Mouse (Mus musculus): ENCODE measurements around the gene Spata3. TPM values are rescaled to one million over a fixed set of nuclear protein-coding genes. Genes with fewer than 3 reads are reported as not detected.

Spata3 gene
- total RNA-seq, 1 experiment from 2014 or later = not detected

DNA sequence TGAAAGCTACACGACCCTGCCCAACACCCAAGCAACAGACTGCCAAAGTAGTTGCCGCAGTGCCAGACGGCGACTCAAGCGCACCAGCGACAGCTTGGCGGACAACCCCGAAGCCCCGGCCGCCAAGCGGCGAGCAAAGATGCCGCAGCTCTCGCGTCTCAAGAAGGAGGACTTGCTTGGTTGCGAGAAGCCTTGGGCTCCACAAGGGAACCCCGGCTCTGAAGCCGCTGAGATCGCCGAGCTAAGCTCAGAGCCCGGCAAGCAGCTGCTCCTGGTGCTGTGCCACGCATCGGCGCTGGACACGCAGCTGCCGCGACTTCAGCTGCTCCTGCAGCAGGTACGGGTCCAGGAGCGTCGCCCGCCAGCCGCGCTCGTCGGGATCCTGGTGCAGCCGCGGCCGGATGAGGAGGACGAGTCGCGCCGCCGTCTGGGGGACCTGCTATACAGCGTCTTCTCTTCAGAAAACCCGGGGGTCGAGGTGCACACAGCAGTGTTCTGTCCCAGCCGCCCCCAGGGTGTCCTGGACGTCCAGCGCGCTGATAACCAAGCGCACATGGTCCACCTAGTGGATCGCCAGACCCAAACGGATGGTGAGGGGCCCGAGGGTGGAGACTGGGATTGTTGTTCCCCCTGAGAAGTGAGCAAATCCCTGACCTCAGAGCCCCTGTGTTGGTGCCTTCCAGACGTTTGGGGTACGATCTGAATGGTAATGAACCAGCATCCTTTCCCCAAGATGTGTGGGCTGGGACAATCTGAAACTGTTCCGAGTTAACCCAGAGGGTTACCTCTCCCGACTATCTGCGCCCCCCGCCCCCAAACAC is 1.8 kb downstream of the Spata3 start:
- ATAC-seq (ENCODE audit: extremely low read depth, insufficient number of reproducible peaks, low FRiP score, poor library complexity, severe bottlenecking) = no peak

DNA sequence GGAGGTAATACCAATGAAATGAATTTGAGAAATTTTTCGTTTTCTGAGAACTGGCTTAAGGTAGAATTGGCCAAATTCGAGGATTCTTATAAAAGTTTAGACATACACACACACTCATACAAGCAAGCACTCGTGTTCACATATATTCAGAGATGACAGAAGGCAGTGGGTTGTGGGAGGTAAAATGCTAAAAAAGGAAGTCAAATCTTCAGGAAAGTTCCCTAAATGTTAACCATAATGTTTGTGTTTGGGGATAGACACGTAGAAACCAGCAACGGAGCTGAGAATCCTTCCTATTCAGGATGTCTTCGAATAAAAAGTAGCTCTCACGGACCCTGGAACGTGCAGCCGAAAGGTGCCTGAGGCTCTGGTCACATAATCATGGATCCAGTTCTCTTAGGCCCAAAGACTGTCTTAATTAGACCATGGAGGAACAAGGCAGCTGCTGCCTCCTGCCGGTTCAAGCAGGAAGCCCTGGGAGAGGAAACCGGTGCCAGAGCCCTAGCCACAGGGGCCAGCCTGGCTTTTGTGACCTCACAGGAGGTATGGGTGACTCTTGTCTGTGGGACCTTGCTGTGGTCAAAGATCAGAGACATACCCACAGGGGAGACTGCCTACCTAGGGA is 4.9 kb downstream of the Spata3 start:
- no peak for ATAC-seq (ENCODE audit: extremely low read depth, insufficient number of reproducible peaks, low FRiP score, poor library complexity, severe bottlenecking)

DNA sequence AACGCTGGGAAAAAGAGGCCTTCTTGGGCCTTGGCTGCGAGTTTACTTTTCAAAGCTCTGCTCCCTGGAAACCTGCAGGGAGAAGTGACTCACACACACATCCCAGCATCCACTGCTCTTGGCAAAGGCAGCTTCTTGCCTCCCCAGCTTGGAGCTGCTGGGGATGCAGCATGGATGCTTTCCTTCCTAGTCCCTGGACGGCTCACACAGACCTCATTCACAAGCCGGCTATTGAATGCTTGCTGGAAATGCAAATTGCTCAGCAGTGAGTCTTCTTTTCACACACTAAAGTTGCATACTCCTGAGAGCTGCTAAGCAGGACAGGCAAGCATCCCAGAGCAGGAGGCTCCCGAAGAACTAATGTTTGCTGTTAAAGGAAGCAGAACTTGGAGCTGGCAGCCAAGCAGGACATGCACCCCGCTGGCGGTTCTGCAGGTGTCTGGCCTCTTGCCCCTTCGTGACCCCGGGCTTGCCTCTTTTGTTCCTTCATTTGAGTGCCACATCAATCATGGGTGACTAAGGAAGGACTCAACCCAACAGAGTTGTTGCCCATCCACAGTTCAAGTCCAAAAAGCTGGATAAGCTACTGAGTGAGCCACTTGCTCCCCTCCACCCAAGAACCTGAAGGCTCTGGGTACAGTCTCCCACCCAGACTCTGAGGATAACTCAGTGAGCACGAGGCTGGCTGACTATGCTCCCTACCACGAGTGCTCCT is 15.8 kb downstream of the Spata3 start:
- no peak for ATAC-seq (ENCODE audit: extremely low read depth, insufficient number of reproducible peaks, low FRiP score, poor library complexity, severe bottlenecking)

DNA sequence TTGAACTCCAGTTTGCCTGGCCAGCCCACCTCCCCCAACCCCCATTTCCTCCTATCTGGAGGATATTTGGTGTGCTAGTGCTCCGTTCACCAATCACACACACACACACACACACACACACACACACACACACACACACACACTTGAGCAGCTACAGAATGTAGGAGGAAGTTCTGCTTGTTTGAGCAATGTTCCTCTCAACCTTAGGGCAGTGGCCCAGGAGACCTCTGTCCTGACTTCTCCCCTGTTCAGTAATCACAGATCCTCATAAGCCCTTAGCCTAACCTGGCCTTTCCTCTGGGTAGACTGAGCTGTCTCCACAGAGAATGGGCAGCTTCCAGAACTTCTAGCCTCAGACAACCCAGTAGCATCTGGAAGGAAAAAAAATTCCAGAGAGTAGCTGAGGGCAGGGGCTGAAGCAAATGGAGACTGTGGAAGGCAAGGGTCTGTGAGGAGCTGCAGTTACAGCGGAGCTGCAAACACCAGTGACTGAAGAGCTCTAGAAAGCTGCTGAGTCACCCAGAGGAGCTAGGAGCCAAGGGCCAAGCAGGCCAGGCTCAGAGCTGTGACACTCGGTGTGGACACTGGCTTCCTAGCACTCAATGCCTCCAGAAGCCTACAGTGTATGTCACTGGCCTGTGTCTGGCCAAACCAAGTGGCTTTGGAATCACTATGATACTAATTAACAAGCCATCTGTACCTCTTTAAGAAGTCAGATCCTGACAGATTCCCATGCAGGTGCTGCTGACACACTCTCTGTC is 21.8 kb downstream of the Spata3 start:
- ATAC-seq (ENCODE audit: extremely low read depth, insufficient number of reproducible peaks, low FRiP score, poor library complexity, severe bottlenecking) = no peak

DNA sequence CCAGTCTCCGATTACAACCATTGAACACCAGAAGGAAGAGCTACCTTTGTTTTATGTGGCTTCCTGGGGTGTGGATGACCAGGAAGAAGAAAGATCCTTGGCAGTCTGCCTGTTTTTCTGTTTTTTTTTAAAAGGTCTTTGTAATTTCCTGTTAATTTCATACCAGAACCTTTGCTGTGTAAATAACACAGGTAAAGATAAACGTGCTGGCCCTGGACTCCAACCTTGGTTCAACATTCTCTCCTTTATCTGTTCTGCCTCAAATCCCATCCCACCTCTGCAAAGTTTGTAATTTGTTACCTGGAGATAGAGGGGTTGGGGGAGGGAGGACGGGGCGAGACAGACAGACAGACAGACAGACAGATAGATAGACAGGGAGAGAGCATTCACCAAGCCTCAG is 23.5 kb downstream of the Spata3 start:
- ATAC-seq (ENCODE audit: extremely low read depth, insufficient number of reproducible peaks, low FRiP score, poor library complexity, severe bottlenecking) = no peak

DNA sequence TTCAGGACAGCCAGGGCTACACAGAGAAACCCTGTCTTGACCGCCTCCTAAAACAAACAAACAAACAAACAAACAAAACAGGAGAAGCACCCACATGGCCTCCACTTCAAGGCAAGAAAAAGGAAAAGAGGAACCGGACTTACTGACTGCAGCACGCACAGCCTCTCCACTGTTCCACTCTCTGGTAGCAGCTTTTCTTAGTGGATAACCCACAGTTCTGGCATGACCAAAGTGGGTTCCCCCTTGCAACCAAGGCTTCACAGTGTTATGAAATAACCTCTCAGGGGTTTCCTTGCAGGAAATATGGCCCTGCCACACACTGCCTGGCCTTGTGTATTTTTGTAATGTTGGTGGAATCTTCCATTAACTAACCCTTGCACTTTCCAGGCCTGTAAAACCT is 24.2 kb downstream of the Spata3 start:
- no peak for ATAC-seq (ENCODE audit: extremely low read depth, insufficient number of reproducible peaks, low FRiP score, poor library complexity, severe bottlenecking)

DNA sequence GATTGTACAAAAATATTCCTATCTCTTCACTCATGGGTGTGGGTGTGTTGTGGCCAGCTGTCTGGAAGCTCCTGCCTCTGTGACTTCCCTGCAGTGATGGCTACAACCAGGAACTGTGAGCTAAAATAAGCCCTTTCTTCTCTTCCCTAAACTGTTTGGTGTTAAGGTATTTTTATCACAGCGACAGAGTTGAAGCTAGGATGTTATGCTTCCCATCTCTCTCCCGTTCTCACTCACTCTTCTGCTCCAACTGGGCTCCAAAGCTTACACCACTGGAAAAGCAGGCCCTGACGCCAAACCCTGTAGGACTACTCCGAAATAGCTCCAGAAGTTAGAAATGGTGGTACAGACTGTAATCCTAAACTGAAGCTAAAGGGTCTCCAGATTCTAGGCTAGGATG is 28.4 kb downstream of the Spata3 start:
- no peak for ATAC-seq (ENCODE audit: extremely low read depth, insufficient number of reproducible peaks, low FRiP score, poor library complexity, severe bottlenecking)

DNA sequence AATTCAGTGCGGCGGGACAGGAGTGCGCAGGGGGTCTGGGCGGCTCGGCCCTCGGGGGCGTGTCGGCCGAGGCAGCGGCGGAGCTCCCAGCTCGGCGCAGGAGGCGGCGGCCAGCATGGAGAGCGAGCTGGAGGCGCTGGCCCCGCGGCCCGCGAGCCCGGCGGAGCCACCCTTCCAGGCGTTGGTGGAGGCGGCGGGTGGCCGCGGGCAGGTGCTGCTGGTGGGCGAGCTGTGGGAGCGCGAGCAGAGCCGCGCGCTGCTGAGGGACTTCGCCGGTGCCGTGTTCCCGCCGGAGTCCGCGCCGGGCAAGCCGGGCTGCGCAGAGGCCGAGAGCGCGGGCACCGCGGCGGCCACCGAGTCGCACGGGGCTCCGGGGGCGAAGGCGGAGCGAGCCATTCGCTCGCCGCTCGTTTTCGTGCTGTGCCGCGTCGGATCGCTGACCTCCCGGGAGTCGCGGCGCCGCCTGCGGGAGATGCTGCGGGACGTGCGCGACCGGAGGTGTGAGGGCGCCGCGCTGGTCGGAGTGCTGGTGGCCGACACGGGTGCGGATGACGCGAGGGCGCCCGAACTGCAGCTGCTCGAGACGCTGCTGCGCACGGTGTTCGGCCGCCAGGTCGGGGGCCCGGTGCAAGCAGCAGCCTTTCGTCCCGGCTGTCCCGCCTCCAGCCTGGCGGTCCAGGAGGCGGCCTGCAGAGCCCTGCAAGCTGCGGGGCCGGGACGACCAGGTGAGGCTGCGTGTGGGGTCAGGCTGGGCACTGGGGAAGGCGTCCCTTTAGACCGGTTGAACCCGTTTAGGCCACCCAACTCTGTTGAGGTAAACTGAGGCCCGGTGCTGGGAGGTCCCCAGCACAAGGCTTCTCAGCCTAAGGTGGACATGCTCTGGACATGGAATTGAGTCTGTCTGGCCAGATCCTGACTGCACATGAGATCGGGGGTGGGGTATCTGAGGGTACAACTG is 29.5 kb downstream of the Spata3 start, which contains the start of gene 2810459M11Rik:
2810459M11Rik (plus strand) TSS at position 16 of the 958 bp plus-strand sequence.
- no peak for ATAC-seq (ENCODE audit: extremely low read depth, insufficient number of reproducible peaks, low FRiP score, poor library complexity, severe bottlenecking)

DNA sequence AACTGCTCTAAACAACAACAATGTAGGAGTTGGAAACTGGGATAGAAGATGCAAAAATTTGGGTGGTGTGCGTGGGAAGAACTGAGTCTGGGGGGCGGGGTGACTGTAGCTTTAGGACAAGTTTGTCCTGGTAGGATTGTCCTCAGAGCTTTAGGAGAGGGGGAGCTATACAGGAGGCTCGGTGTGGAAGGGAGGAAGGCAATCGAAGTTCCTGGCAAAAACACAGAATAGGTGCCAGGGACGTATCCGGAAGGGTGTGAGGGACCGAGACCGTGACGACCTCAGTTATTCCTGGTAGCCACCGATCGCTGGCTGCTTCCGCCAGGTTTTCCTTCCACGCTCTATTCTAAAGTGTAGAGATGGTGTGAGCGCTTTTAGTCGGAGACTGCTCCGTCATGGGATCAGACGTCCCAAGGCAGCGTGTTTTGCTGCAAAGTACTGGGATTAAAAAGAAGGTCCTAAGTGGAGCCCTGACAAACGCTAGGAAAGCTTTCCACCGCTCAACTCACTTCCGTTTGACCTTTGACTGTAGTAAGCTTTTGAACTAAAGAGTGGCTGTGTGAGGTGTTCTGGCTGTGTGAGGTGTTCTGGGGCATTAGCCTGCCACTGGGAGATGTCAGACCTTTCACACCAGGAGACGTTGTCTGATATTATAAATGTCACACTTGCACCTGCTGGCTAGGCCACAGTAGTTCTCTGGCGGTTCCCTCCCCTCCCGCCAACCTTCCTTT is 30.4 kb downstream of the Spata3 start:
- ATAC-seq (ENCODE audit: extremely low read depth, insufficient number of reproducible peaks, low FRiP score, poor library complexity, severe bottlenecking) = no peak

DNA sequence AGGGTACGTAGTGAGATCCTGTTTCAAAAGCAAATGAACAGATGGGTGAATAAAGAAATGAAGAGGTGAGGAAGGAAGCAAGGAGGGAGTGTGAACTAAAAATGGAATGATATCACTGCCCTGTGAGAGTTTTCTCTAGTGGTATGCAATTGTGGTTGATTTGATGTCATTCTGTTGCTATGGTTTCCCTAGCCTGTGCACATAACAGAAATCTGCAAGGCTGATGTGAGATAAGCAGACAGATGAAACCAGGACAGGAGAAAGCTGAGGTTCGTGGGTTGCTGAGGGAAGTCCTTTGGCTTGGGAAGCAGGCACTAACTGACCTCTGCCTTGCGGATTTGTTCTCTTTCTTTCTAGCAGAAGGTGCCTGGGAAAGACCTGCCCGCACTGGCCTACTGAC is 31.6 kb downstream of the Spata3 start:
- no peak for ATAC-seq (ENCODE audit: extremely low read depth, insufficient number of reproducible peaks, low FRiP score, poor library complexity, severe bottlenecking)

DNA sequence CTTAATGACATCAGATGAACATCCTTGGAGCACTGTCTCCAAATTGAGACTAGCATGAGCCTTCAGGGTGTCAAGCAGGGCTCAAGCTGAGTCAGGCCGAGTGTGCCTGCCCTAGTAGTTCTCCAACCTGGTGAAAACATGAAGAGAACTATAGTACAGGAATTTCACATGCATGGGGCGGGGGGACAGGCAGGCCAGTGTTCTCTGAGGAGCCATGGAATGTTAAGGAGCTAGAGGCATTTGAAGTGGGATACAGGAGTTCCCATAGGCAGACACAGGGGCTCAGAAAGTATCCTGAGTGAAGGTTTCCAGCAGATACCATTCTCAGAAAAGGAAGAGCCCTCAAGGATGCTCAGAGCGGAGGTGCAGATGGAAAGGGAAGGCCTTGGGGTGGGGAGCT is 32.1 kb downstream of the Spata3 start:
- no peak for ATAC-seq (ENCODE audit: extremely low read depth, insufficient number of reproducible peaks, low FRiP score, poor library complexity, severe bottlenecking)

DNA sequence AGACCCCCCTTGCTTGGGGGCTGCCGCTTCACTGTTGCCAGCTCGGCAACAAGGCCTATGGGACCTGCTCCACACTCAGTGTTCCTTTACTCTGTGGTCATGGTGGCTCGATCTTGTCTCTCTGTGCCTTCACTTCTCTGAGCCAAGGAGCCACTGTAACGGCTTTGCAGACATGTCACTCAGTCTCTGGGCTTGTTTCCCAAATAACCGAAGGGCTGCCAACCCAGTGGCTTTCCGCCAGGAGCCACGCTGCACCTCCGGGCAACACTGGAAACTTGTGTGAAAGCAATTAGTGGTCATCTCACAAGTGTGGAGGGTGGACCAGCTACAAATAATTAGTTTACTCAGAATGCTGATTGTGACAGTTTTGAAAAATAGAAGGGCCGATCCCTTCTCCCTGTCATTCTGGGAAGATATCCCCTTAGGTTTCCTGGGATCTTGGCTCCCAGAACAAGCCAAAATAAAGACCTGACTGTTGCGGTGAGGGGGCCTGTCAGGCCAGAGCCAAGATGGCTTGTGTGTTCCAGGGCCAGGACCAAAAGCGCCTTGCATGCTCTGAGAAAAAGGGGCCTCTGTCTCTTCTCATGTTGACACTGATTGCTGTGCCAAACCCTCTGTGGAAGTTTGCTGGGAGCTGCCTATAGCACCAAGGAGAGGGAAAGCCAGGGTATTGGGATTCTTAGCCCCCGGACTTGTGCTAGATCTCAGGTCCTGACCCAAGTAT is 36.7 kb downstream of the Spata3 start:
- ATAC-seq (ENCODE audit: extremely low read depth, insufficient number of reproducible peaks, low FRiP score, poor library complexity, severe bottlenecking) = no peak

DNA sequence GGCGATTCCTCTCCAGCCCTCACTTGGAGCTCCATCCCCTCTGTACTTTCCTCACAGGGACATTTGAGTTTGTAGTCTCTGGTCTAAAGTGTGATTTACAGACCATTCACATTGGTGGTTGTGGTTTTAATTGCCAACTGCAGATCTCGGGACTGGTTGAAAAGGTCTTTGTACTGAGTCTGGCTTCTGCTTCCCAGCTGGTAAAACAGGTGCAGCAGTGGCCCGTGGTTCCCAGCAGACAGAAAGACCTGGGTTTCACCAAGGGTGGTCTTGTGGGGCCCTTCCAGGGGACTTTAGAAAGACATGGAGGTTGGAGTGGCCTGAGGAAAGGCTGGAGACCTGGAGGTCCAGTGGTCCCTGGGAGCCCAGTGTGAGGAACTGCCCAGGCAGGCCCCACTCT is 38.3 kb downstream of the Spata3 start:
- no peak for ATAC-seq (ENCODE audit: extremely low read depth, insufficient number of reproducible peaks, low FRiP score, poor library complexity, severe bottlenecking)

DNA sequence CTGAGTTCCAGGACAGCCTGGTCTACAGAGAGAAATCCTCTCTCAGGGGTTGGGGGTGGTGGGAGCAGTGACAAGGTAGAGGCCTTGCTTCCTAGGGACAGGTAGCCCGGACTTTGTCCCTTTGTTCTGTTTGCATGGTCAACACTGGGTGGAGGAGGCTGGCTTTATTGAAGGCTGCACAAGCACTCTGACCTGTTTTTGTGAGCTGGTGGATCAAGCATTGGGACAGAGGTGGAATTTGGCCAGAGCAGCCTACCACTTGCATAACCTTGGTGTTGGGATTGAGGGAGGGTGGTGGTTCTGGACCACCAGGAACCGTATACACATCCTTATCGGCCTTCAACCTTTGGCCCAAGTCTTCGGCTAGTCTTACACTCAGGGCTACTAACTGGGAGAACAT is 39.7 kb downstream of the Spata3 start:
- ATAC-seq (ENCODE audit: extremely low read depth, insufficient number of reproducible peaks, low FRiP score, poor library complexity, severe bottlenecking) = no peak

DNA sequence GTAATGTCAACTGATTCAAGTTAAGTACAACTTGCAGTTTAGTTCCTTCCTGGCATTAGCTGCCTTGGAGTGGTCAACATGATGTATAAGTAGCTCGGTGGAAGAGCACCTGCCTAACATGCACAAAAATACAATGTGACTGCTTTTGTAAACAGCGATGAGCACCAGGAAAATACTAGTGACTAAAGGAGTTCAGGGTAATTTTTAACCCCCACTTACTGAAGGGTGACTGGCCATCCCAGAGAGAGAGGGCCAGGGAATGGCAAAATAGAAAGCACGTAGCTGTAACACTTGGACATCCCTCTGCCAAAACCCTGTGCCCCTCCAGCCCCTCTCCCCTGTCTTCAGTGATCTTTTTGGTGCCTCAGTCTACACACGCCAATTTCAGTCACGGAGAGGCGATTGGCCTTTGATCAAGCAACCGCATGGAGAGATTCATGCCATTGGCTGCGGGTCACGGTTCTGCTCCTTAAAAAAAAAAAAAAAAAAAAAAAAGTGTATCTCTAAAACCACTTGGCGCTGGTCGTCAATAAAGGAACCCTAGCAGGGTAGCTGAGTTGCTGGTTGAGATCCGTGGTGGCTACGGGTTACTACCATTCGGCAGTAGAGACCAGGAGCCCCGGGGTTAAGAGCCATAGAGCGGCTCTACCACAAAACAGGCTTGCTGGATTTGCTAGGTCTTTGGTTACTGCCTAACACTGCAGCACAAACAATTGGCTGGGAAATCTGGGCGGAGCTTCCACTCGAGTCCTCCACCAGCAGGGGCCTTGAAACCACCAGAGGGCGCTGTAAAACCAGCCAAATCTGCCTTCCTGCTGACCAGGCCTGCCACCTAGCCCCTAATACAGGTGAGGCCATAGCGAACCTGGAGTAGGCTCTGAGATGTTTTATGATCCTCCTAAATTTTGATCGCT is 42.5 kb downstream of the Spata3 start:
- ATAC-seq (ENCODE audit: extremely low read depth, insufficient number of reproducible peaks, low FRiP score, poor library complexity, severe bottlenecking) = peak; percentile 80

DNA sequence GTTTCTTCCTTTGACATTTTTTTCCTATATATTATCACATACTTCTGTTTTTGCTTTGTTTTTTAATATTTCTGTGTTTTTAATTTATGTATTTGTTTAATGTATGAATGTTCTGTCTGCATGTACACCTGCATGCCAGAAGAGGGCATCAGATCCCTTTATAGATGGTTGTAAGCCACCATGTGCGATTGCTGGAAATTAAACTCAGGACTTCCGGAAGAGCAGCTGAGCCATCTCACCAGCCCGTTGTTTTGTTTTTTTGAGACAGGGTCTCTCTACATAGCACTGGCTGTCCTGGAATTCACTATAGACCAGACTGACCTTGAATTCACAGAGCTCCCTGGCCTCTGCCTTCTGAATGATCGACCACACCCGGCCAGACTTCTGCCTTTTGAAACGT is 45.9 kb downstream of the Spata3 start:
- no peak for ATAC-seq (ENCODE audit: extremely low read depth, insufficient number of reproducible peaks, low FRiP score, poor library complexity, severe bottlenecking)

Data from neutrophil, adult 5-6 weeks (primary cell).